Mouse (Mus musculus): ENCODE measurements around the gene Blnk. TPM values are rescaled to one million over a fixed set of nuclear protein-coding genes. Genes with fewer than 3 reads are reported as not detected.

Gene Blnk
- polyA plus RNA-seq, 1 experiment from 2014 or later, result 0.79 TPM

DNA sequence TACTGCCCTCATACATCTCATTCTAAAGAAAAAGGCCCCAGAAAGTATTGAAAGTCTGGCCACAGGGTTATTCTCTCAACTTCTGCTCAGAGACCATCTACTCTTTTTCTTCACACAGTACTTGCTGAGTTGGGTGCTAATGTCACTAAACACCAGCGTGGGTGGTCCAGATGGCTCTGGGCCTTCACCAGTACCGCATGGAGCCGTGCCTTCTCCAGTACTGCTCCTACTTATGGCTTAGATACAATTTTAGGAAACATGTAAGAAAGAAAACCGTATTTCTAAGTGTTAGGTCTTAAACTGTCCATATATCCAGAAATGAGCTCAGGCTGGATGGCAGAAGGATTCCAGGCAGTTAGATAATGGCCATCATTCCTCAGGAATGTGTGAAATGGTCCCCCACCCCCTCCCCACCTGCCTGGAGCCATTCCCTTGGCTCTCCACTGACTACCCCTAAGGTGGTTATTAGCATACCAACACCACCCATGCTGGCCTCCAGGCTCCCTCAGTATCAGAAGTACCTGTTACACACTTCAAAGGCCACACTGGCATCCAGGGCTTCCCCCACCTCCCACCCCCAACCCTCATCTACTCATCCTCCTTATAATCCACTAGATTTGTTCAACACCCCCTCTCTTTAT is 47.3 kb downstream of the Blnk start:
- H3K4me1 ChIP-seq, result no peaks in the 10 kb centered on the region
- no peaks in the 10 kb centered on the region for H3K36me3 ChIP-seq
- no peaks in the 10 kb centered on the region for H3K27me3 ChIP-seq
- H3K9ac ChIP-seq, result no peak overlapping the region
- no peaks in the 10 kb centered on the region for H3K9me3 ChIP-seq
- no peak for ATAC-seq (ENCODE audit: borderline replicate concordance, extremely low read depth, low FRiP score, low TSS enrichment)
- H3K4me2 ChIP-seq, result no peak overlapping the region
- 67% methylated on average over 4 of the region's 4 CpGs for WGBS
- no peak overlapping the region for H3K4me3 ChIP-seq
- H3K27ac ChIP-seq, result no peak overlapping the region

DNA sequence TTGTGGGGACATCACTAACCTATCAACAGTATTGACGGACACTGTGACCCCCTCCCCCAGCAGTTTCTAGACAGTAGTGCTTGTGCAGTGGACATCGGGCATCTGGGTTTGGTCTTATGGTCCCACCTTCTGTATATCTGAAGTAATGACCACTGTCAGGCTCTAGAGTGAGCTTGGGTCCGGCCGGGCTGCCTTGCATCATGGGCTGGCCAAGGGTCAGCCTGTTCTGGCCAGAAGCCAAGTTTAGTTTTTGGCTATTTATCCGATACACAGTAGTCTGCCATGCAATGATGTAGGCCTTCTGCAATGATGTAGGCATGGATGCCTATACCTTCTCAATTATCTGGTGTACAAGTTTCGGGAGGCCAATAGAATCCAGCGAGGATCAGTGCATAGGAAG is 50.8 kb downstream of the Blnk start:
- WGBS, result 85% methylated on average over 7 of the region's 7 CpGs
- Histone ChIP-seq H3K36me3 (no peaks in the 10 kb centered on the region), H3K4me1 (no peaks in the 10 kb centered on the region), H3K9me3 (no peaks in the 10 kb centered on the region), H3K27me3 (no peaks in the 10 kb centered on the region), H3K27ac (no peak overlapping the region), H3K4me3 (no peak overlapping the region), H3K9ac (no peak overlapping the region), H3K4me2 (no peak overlapping the region)
- ATAC-seq (ENCODE audit: borderline replicate concordance, extremely low read depth, low FRiP score, low TSS enrichment), result no peak

DNA sequence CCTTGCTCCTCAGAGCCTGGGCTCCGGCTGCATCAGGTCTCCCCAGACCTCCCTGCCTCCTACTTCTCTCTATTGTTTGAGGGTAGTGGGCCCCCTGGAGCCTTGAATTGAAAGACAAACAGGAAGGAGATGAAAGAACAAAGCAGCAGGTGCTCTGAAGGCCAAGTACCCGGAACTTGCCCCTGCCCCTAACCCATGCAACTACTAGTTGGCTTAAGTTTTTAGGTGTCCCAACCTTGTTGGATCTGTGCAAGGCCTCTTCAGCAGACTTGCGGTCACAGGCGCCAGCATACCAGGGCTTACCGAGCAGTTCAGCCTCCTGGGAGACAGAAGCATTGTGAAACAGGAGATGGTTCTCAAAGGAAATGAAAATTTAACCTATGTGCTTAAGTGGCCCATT is 58.3 kb downstream of the Blnk start:
- Histone ChIP-seq H3K4me3 (no peak overlapping the region), H3K36me3 (no peaks in the 10 kb centered on the region), H3K27me3 (no peaks in the 10 kb centered on the region), H3K9ac (no peak overlapping the region), H3K4me2 (no peak overlapping the region), H3K9me3 (no peaks in the 10 kb centered on the region), H3K4me1 (no peaks in the 10 kb centered on the region), H3K27ac (no peak overlapping the region)
- ATAC-seq (ENCODE audit: borderline replicate concordance, extremely low read depth, low FRiP score, low TSS enrichment), result no peak
- WGBS, result 33% methylated on average over 5 of the region's 5 CpGs

DNA sequence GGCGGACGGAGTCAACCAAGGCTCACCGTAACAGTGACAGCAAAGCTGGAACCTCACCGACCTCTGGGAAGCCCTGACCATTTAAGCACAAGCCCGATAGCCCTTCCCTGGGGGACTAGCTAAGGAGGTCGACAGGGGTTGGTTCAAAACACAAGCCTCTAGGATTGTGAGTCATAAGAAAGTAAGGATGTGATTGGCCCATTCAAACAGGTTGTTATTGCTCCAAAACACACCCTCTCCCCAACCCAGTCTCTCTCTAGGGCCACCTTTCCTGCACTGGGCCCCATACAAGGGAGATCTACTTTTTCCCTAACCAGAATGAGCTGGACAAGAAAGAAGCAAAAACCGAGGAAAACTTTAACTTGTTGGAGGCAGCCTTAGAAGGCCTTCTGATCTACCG is 59.0 kb downstream of the Blnk start:
- ATAC-seq (ENCODE audit: borderline replicate concordance, extremely low read depth, low FRiP score, low TSS enrichment), result no peak
- Histone ChIP-seq H3K4me1 (no peaks in the 10 kb centered on the region), H3K27ac (no peak overlapping the region), H3K36me3 (no peaks in the 10 kb centered on the region), H3K9me3 (no peaks in the 10 kb centered on the region), H3K27me3 (no peaks in the 10 kb centered on the region), H3K4me2 (no peak overlapping the region), H3K9ac (no peak overlapping the region), H3K4me3 (no peak overlapping the region)
- WGBS, result 43% methylated on average over 8 of the region's 8 CpGs

DNA sequence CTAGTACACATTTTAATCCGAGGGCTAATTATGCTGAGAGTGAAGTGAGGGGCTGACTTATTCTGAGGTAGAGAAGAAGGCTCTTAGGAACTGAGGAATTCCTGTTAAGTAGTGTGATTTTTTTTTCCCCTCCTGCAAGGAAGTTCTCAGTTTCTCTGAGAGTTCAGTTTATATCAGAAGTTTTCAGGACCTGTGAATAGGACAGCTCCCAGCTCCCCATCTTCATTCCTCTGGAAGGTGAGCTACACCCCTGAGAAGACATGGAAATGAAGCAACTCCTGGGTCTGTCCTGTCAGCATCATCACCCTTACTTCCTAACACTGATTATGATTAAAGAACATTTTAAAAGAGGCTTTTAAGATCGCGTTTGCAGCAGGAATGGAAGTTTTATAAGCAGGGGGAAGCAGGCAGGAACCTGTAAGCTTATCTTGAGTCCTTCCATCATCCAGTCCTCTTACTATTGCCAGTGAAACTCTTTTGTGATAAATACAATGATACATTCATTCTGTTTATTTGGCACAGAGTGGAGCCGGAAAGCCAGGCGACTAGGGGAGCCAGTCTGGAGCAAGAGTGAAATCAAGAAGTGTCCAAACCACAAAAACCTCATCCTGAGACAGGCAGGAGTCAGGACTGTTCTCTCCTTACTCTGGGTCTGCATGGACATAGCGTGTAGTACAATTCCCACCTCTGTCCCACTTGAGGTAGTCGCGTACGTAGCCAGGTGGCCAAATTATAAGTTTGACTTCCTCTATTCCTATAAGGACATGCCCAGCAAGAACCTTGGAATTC is 62.6 kb downstream of the Blnk start:
- no peak overlapping the region for H3K4me2 ChIP-seq
- H3K9ac ChIP-seq, result no peak overlapping the region
- 57% methylated on average over 9 of the region's 9 CpGs for WGBS
- H3K4me3 ChIP-seq, result no peak overlapping the region
- no peak overlapping the region for H3K27ac ChIP-seq
- H3K36me3 ChIP-seq, result no peaks in the 10 kb centered on the region
- no peaks in the 10 kb centered on the region for H3K9me3 ChIP-seq
- no peaks in the 10 kb centered on the region for H3K4me1 ChIP-seq
- H3K27me3 ChIP-seq, result no peaks in the 10 kb centered on the region
- ATAC-seq (ENCODE audit: borderline replicate concordance, extremely low read depth, low FRiP score, low TSS enrichment), result no peak

DNA sequence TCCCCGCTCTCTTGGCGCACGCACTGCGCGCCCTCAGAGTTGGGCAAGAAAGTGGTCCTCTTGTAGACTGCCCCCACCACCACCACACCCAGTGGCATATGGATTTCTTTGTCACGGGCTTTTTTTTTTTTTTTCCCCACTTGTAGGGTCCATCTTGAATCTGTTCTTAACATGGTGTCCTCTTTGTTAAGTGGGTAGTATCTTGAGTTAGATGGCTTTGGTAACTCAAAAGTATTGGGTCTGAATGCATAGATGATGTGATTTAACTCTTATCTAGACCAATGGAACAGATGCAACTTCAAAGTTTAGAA is 99.0 kb downstream of the Blnk start:
- Histone ChIP-seq H3K27me3 (peaks cover 14% of the 10 kb centered on the region), H3K9ac (peak overlapping the region; percentile 66), H3K9me3 (peaks cover 3% of the 10 kb centered on the region; the same call in 1 of the 2 replicates), H3K4me1 (0 out of 2 replicates have a peak, but pooled peaks cover 3% of the 10 kb centered on the region), H3K27ac (peak overlapping the region; percentile 96), H3K4me3 (peak overlapping the region; percentile 84), H3K4me2 (peak overlapping the region; percentile 84), H3K36me3 (no peaks in the 10 kb centered on the region)
- ATAC-seq (ENCODE audit: borderline replicate concordance, extremely low read depth, low FRiP score, low TSS enrichment), result no peak; the same call in 1 of the 2 replicates
- 3% methylated on average over 6 of the region's 6 CpGs for WGBS

- H3K27me3 ChIP-seq, result peaks cover 18% of the 10 kb centered on the region
These were observed 99.6 kb downstream of the Blnk start, which contains the start of gene Zfp518a for GRCm38 (mm10) chr19:40894519-40895392. TSS of gene Zfp518a (plus strand) at chr19:40894705.

DNA sequence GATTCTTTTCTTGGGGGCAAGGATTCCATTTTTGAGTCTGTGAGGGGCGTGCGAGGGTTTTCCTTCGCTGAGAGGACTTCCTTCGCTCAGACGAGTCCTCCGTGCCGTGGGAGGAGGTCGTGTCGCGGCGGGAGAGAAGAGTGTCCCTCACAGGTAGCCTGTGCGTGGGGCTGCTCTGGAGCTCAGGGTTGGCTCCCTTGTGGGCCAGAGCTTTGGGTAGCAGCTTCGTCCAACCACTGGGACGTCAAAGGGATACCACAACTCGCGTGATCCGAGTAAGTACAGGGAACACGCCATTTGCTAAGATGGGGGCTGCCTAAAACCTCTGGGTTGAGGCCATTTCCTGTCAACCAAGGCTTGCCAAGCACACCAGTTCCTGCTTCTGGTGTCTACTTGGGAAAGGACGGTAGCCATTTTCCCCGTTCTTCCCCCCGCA is 100.2 kb downstream of the Blnk start:
- peak overlapping the region; percentile 96 for H3K27ac ChIP-seq
- peak overlapping the region; percentile 84 for H3K4me3 ChIP-seq
- no peaks in the 10 kb centered on the region for H3K36me3 ChIP-seq
- peak; percentile 56; the same call in 1 of the 2 replicates for ATAC-seq (ENCODE audit: borderline replicate concordance, extremely low read depth, low FRiP score, low TSS enrichment)
- WGBS, result 51% methylated on average over 21 of the region's 21 CpGs
- peak overlapping the region; percentile 84 for H3K4me2 ChIP-seq
- H3K4me1 ChIP-seq, result 0 out of 2 replicates have a peak, but pooled peaks cover 3% of the 10 kb centered on the region
- H3K9me3 ChIP-seq, result peaks cover 3% of the 10 kb centered on the region; the same call in 1 of the 2 replicates
- H3K9ac ChIP-seq, result peak overlapping the region; percentile 66
- H3K27me3 ChIP-seq, result peaks cover 22% of the 10 kb centered on the region

More at GRCm38 (mm10) chr19:40894519-40895392, 99.6 kb downstream of the Blnk start, which contains the start of gene Zfp518a:
- Histone ChIP-seq H3K4me1 (0 out of 2 replicates have a peak, but pooled peaks cover 3% of the 10 kb centered on the region), H3K9me3 (peaks cover 3% of the 10 kb centered on the region; the same call in 1 of the 2 replicates), H3K4me3 (peak within 1 kb of the TSS; percentile 84), H3K9ac (peak within 1 kb of the TSS; percentile 66), H3K4me2 (peak within 1 kb of the TSS; percentile 84), H3K36me3 (no peaks in the 10 kb centered on the region), H3K27ac (peak within 1 kb of the TSS; percentile 96)
- ATAC-seq (ENCODE audit: borderline replicate concordance, extremely low read depth, low FRiP score, low TSS enrichment), result peak; percentile 88
- WGBS, result under 1% methylated on average over 84 of the region's 89 CpGs

DNA sequence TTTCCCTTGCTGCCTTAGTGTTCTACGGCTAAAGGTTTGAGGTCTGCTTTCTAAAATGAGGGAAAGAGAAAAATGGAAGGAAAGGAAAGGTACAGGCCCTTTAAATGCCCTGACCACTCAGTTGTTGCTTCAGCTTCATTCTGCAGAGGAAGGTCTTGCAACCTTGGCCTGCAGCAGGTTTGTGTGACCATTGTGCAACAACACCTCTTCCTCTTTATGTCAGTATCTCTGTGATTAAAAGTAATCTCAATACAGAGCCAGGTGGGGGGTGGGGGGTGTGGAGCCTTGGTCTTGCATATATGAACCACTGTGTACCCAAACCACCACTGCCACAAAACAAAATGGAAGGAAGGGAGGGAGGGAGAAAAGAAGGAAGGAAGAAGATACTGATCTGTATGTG is 105.4 kb downstream of the Blnk start:
- no peak overlapping the region for H3K9ac ChIP-seq
- 80% methylated on average over 1 of the region's 1 CpGs for WGBS
- ATAC-seq (ENCODE audit: borderline replicate concordance, extremely low read depth, low FRiP score, low TSS enrichment), result no peak
- no peaks in the 10 kb centered on the region for H3K4me1 ChIP-seq
- peaks cover 46% of the 10 kb centered on the region for H3K27me3 ChIP-seq
- no peak overlapping the region for H3K4me3 ChIP-seq
- no peaks in the 10 kb centered on the region for H3K36me3 ChIP-seq
- H3K4me2 ChIP-seq, result no peak overlapping the region
- no peak overlapping the region for H3K27ac ChIP-seq
- H3K9me3 ChIP-seq, result 0 out of 2 replicates have a peak, but pooled peaks cover under 1% of the 10 kb centered on the region

- no peaks in the 10 kb centered on the region for H3K36me3 ChIP-seq
- H3K27me3 ChIP-seq, result peaks cover 65% of the 10 kb centered on the region
- no peaks in the 10 kb centered on the region for H3K4me1 ChIP-seq
- WGBS, result 74% methylated on average over 4 of the region's 4 CpGs
- H3K4me3 ChIP-seq, result no peak overlapping the region
- no peak for ATAC-seq (ENCODE audit: borderline replicate concordance, extremely low read depth, low FRiP score, low TSS enrichment)
- H3K4me2 ChIP-seq, result no peak overlapping the region
- no peak overlapping the region for H3K27ac ChIP-seq
- no peak overlapping the region for H3K9ac ChIP-seq
- no peaks in the 10 kb centered on the region for H3K9me3 ChIP-seq
These were observed 112.6 kb downstream of the Blnk start for GRCm38 (mm10) chr19:40881700-40882099.
